Mouse (Mus musculus) midbrain, embryonic 15.5 days (tissue): ENCODE results near the gene Mcm2. TPM values are rescaled to one million over a fixed set of nuclear protein-coding genes. Genes with fewer than 3 reads are reported as not detected.

Experiments used
- ATAC-seq: fragments of 200-750 bp; cut with Nextera tagmentation; replicated peaks from 2 replicates; pipeline ENCODE4 v1.8.0; 2017; ENCODE audit warnings: moderate TSS enrichment
- H3K27ac ChIP-seq: fragments of 300-500 bp; sonication (generic); 2 replicates; pipeline ENCODE4 v1.5.1; 2015; ENCODE audit warnings: mild to moderate bottlenecking, inconsistent platforms
- H3K27me3 ChIP-seq: fragments of 300-500 bp; sonication (generic); replicated peaks from 2 replicates; pipeline ENCODE4 v1.6.1; 2015; ENCODE audit warnings: inconsistent platforms
- H3K36me3 ChIP-seq: fragments of 300-500 bp; sonication (generic); replicated peaks from 2 replicates; pipeline ENCODE4 v1.6.1; 2015; ENCODE audit warnings: inconsistent platforms
- H3K4me1 ChIP-seq: fragments of 300-500 bp; sonication (generic); 2 replicates; pipeline ENCODE4 v1.6.1; 2015; ENCODE audit warnings: inconsistent platforms
- H3K4me2 ChIP-seq: fragments of 300-500 bp; sonication (generic); 2 replicates; pipeline ENCODE4 v1.6.1; 2015; ENCODE audit warnings: inconsistent platforms, mild to moderate bottlenecking, moderate library complexity
- H3K4me3 ChIP-seq: fragments of 300-500 bp; sonication (generic); 2 replicates; pipeline ENCODE4 v1.5.1; 2015; ENCODE audit warnings: mild to moderate bottlenecking, inconsistent platforms
- H3K9ac ChIP-seq: fragments of 300-500 bp; sonication (generic); 2 replicates; pipeline ENCODE4 v1.6.1; 2015; ENCODE audit warnings: mild to moderate bottlenecking, inconsistent platforms
- H3K9me3 ChIP-seq: fragments of 300-500 bp; sonication (generic); 2 replicates; pipeline ENCODE4 v1.6.1; 2016; ENCODE audit warnings: inconsistent platforms
- WGBS: fragments of 180-500 bp; shearing (Covaris S2); methylation state at CpG from one replicate; pipeline ENCODE4 v1.1.7; 2015; ENCODE audit warnings: mixed read lengths; 5-methylcytosine and 5-hydroxymethylcytosine counted together
- polyA plus RNA-seq: library from polyadenylated mRNA; unstranded; fragments of >200 nt; fragmentation: Nextera tagmentation; extraction: Ambion mirVana; gene quantifications from 2 replicates; pipeline ENCODE4 v1.2.1, GENCODE M21; 2015

Mcm2 gene
- polyA plus RNA-seq, 1 experiment from 2014 or later, result 24.7 TPM

- WGBS, result 44% methylated on average over 13 of the region's 13 CpGs
- ATAC-seq, result no peak
- Histone ChIP-seq H3K27ac (peak overlapping the region; percentile 77), H3K9ac (peak overlapping the region; percentile 19; the same call in 1 of the 2 replicates), H3K4me2 (no peak overlapping the region), H3K4me1 (peaks cover 72% of the 10 kb centered on the region), H3K9me3 (no peaks in the 10 kb centered on the region), H3K36me3 (no peaks in the 10 kb centered on the region), H3K27me3 (no peaks in the 10 kb centered on the region), H3K4me3 (no peak overlapping the region)
These were observed 38.0 kb upstream of the Mcm2 start for GRCm38 (mm10) chr6:88936342-88937213.

- WGBS, result 11% methylated on average over 4 of the region's 4 CpGs
- H3K27me3 ChIP-seq, result no peaks in the 10 kb centered on the region
- H3K4me2 ChIP-seq, result no peak overlapping the region
- H3K36me3 ChIP-seq, result no peaks in the 10 kb centered on the region
- H3K9me3 ChIP-seq, result no peaks in the 10 kb centered on the region
- H3K4me3 ChIP-seq, result no peak overlapping the region
- H3K27ac ChIP-seq, result peak overlapping the region; percentile 49; the same call in 1 of the 2 replicates
- no peak for ATAC-seq
- peaks cover 64% of the 10 kb centered on the region for H3K4me1 ChIP-seq
- peak overlapping the region; percentile 19; the same call in 1 of the 2 replicates for H3K9ac ChIP-seq
These were observed 37.2 kb upstream of the Mcm2 start for GRCm38 (mm10) chr6:88935735-88936276.

DNA sequence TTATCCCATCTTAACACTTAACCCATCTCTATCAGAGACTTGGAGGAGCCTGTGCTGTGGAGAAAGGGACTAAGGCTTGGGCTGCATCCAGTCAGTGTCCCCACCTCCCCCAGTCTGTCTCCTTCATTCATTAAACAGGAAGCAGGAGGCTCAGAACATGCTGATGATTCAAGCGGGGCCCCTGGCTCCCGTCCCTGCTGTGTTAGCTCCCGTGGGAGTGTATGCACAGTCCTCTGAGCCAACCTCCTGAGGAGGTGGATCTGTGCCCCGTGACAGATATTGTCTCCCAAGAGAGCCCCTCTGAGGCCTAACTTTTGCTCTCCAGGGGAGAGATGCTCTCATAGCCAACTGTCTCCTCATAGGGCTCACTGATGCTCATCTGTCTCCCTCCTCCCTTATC lies 36.2 kb upstream of the Mcm2 start:
- no peak for ATAC-seq
- Histone ChIP-seq H3K4me1 (peaks cover 63% of the 10 kb centered on the region), H3K36me3 (no peaks in the 10 kb centered on the region), H3K4me3 (no peak overlapping the region), H3K9ac (no peak overlapping the region), H3K27ac (no peak overlapping the region), H3K27me3 (no peaks in the 10 kb centered on the region), H3K9me3 (no peaks in the 10 kb centered on the region), H3K4me2 (no peak overlapping the region)
- 20% methylated on average over 4 of the region's 4 CpGs for WGBS

- H3K4me1 ChIP-seq, result peaks cover 63% of the 10 kb centered on the region
- WGBS, result 30% methylated on average over 4 of the region's 4 CpGs
These were observed 35.6 kb upstream of the Mcm2 start for GRCm38 (mm10) chr6:88934132-88934531.

GRCm38 (mm10) chr6:88931449-88931848 lies 32.9 kb upstream of the Mcm2 start:
- no peak overlapping the region for H3K9ac ChIP-seq
- no peak overlapping the region for H3K4me3 ChIP-seq
- no peak for ATAC-seq
- WGBS, result 82% methylated on average over 2 of the region's 2 CpGs
- no peaks in the 10 kb centered on the region for H3K36me3 ChIP-seq
- H3K27me3 ChIP-seq, result no peaks in the 10 kb centered on the region
- H3K4me1 ChIP-seq, result peaks cover 49% of the 10 kb centered on the region
- no peak overlapping the region for H3K4me2 ChIP-seq
- no peaks in the 10 kb centered on the region for H3K9me3 ChIP-seq
- no peak overlapping the region for H3K27ac ChIP-seq

More at GRCm38 (mm10) chr6:88934132-88934531, 35.6 kb upstream of the Mcm2 start:
- Histone ChIP-seq H3K4me2 (no peak overlapping the region), H3K36me3 (no peaks in the 10 kb centered on the region), H3K27me3 (no peaks in the 10 kb centered on the region), H3K27ac (no peak overlapping the region), H3K9ac (no peak overlapping the region), H3K4me3 (no peak overlapping the region), H3K9me3 (no peaks in the 10 kb centered on the region)
- no peak for ATAC-seq

GRCm38 (mm10) chr6:88930049-88930448 lies 31.5 kb upstream of the Mcm2 start:
- no peaks in the 10 kb centered on the region for H3K36me3 ChIP-seq
- no peak overlapping the region for H3K4me3 ChIP-seq
- no peak overlapping the region for H3K9ac ChIP-seq
- ATAC-seq, result no peak
- WGBS, result 36% methylated on average over 7 of the region's 7 CpGs
- no peaks in the 10 kb centered on the region for H3K27me3 ChIP-seq
- H3K4me2 ChIP-seq, result no peak overlapping the region
- no peaks in the 10 kb centered on the region for H3K9me3 ChIP-seq
- peak overlapping the region; percentile 73 for H3K27ac ChIP-seq
- peaks cover 51% of the 10 kb centered on the region for H3K4me1 ChIP-seq

DNA sequence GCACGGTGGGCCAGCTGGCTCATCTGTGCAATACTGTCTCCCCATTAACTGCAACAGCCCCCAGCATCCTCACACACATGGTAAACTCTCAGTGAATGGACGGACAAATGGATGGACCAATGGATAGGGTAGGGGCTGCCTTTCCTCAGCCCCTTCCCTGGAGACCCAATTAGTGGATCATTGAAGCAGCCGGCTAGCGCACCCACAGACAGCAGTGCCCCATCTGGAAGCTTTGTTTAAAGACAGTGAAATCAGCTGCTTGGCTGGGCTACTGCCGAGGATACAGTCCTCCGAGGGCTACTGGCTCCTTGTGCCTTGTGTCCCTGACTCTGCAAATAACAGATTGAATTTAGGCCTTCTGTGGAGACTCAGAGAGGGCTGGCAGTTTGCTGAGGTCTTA lies 30.9 kb upstream of the Mcm2 start:
- H3K4me3 ChIP-seq, result no peak overlapping the region
- no peaks in the 10 kb centered on the region for H3K9me3 ChIP-seq
- no peak for ATAC-seq
- H3K27me3 ChIP-seq, result no peaks in the 10 kb centered on the region
- WGBS, result 27% methylated on average over 6 of the region's 6 CpGs
- H3K4me1 ChIP-seq, result peaks cover 51% of the 10 kb centered on the region
- peak overlapping the region; percentile 73 for H3K27ac ChIP-seq
- no peaks in the 10 kb centered on the region for H3K36me3 ChIP-seq
- no peak overlapping the region for H3K4me2 ChIP-seq
- no peak overlapping the region for H3K9ac ChIP-seq

GRCm38 (mm10) chr6:88928576-88928975 lies 30.0 kb upstream of the Mcm2 start:
- no peaks in the 10 kb centered on the region for H3K27me3 ChIP-seq
- no peak overlapping the region for H3K27ac ChIP-seq
- H3K4me2 ChIP-seq, result no peak overlapping the region
- ATAC-seq, result no peak
- H3K4me3 ChIP-seq, result no peak overlapping the region
- no peaks in the 10 kb centered on the region for H3K36me3 ChIP-seq
- WGBS, result 60% methylated on average over 5 of the region's 5 CpGs
- H3K4me1 ChIP-seq, result peaks cover 50% of the 10 kb centered on the region
- H3K9me3 ChIP-seq, result no peaks in the 10 kb centered on the region
- H3K9ac ChIP-seq, result no peak overlapping the region

DNA sequence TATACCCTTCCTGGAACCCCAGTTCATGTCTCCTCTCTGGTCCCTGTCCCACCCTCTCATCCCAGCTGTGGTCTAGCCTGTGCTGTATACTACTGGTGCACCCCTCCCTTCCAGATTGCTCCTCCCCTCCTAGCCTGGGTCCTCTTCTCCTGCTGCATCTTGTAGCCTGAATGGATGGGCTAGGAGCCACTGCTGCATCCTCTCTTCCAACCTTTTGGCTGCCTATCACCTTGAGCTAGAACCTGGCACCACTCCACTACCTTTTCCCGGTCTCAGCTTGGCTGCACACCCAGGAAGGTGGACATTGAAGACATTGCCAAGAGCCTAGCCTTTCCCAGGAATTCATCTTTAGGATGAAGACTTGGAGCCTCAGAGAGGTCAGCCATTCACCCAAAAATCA lies 29.4 kb upstream of the Mcm2 start:
- Histone ChIP-seq H3K27me3 (no peaks in the 10 kb centered on the region), H3K27ac (no peak overlapping the region), H3K9me3 (no peaks in the 10 kb centered on the region), H3K4me2 (no peak overlapping the region), H3K4me3 (no peak overlapping the region), H3K36me3 (no peaks in the 10 kb centered on the region), H3K9ac (no peak overlapping the region), H3K4me1 (peaks cover 50% of the 10 kb centered on the region)
- WGBS, result 83% methylated on average over 1 of the region's 1 CpGs
- ATAC-seq, result peak; percentile 27; the same call in 1 of the 2 replicates

DNA sequence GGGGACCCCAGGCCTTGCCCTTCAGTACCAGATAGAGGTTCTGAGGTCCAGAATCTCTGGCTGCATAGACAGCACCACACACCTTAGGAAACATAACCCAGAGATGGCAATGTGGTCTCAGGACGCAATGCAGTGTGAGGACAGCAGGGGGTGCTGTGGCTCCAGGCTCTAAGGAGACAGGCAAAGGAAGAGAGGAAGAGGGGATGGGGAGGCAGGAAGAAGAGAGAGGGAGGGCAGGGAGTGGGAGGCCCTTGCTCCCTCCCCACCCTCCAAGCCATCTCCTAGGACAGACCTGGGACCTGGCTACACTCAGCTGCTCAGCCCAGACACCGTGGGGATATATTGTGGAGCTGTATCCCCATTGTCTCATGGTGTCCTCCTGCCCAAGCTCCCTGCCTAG lies 29.0 kb upstream of the Mcm2 start:
- no peak overlapping the region for H3K4me2 ChIP-seq
- no peak overlapping the region for H3K9ac ChIP-seq
- ATAC-seq, result peak; percentile 47
- no peaks in the 10 kb centered on the region for H3K27me3 ChIP-seq
- 4% methylated on average over 2 of the region's 2 CpGs for WGBS
- peaks cover 50% of the 10 kb centered on the region for H3K4me1 ChIP-seq
- no peak overlapping the region for H3K4me3 ChIP-seq
- no peak overlapping the region for H3K27ac ChIP-seq
- no peaks in the 10 kb centered on the region for H3K9me3 ChIP-seq
- H3K36me3 ChIP-seq, result no peaks in the 10 kb centered on the region

- Histone ChIP-seq H3K4me2 (no peak overlapping the region), H3K9me3 (no peaks in the 10 kb centered on the region), H3K27ac (0 out of 2 replicates have a peak overlapping the region, but pooled peaks have one; percentile 5), H3K4me3 (no peak overlapping the region), H3K9ac (no peak overlapping the region), H3K27me3 (no peaks in the 10 kb centered on the region), H3K36me3 (no peaks in the 10 kb centered on the region), H3K4me1 (peaks cover 50% of the 10 kb centered on the region)
- no peak for ATAC-seq
- WGBS, result 44% methylated on average over 3 of the region's 3 CpGs
These were observed 28.3 kb upstream of the Mcm2 start for GRCm38 (mm10) chr6:88926870-88927269.

DNA sequence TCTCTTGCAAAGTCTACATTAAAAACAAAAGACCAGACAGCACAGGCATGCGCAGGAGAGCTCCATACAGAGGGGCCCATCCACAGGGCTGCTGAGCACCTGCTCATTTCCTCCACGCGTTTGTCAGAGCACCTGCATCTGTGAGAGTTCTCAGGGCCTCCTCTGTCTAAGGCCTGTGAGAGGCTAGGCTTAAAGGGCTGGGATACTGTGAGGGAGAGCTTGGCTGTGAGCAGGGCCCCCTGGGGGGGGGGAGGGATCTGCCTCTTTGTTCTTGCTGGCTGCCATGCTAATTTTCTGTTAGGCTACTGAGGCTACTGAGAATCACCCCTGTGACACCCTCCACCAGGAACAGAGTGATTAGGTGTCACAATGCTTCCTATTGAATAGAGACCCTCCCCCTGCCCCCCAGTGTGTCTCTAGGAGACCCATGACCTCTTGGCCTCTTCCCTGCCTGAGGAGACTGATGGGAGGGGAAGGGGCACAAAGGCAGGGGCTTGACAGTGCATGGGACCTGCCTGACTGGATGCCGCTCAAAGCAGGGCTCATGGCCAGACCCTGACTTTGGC lies 27.1 kb upstream of the Mcm2 start:
- Histone ChIP-seq H3K4me1 (peaks cover 50% of the 10 kb centered on the region), H3K9me3 (no peaks in the 10 kb centered on the region), H3K4me2 (no peak overlapping the region), H3K36me3 (no peaks in the 10 kb centered on the region), H3K27ac (peak overlapping the region; percentile 77), H3K4me3 (no peak overlapping the region), H3K27me3 (no peaks in the 10 kb centered on the region), H3K9ac (no peak overlapping the region)
- peak; percentile 49 for ATAC-seq
- 8% methylated on average over 4 of the region's 4 CpGs for WGBS
